Mouse (Mus musculus): ENCODE measurements around the gene Tcte1. TPM values are rescaled to one million over a fixed set of nuclear protein-coding genes. Genes with fewer than 3 reads are reported as not detected.

Gene Tcte1
- 1 to 10 TPM; 1.1 to 1.3 TPM for total RNA-seq (2021)
- long read RNA-seq, experiment 1, partial matches to known transcripts: 2 of 60 reads
- long read RNA-seq, experiment 1, other reads (novel, unspliced or antisense): 58 of 60 reads
- long read RNA-seq, experiment 2, partial matches to known transcripts: 1 of 2 reads
- long read RNA-seq, experiment 2, other reads (novel, unspliced or antisense): 1 of 2 reads

DNA sequence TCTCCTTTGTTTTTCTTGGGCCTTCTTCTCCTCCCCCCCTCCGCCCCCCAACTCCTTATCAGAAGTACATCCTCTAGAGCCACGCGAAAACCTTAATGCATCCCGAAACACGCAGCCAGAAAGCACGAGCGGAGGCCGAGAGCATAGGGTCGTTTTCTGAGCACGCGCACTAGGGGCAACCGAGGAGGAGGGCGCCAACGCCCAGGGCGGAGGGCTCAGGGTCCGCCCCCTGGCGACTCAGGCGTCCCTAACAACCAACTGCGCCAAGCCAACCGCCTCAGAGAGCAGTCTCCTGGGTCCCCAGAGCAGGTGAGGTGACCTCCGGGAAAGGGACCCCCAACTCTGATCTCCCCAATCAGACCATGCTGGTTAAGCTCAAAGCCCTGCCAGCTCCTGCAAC, at the start of gene Tcte1:
Gene Tcte1 (plus strand): TSS at position 172 of the 400 bp plus-strand sequence.
- no peak for DNase-seq (ENCODE audit: extremely low spot score in 1 of 2, low spot score in 2 of 2)
- no peak within 1 kb of the TSS for H3K4me3 ChIP-seq
- TF ChIP-seq CTCF (IDR thresholded peaks at IDR 0.05): no peak
- no peak within 1 kb of the TSS; the same call in 1 of the 2 replicates for H3K27ac ChIP-seq
- intact Hi-C loops (cut with DNase I): no loop called here

DNA sequence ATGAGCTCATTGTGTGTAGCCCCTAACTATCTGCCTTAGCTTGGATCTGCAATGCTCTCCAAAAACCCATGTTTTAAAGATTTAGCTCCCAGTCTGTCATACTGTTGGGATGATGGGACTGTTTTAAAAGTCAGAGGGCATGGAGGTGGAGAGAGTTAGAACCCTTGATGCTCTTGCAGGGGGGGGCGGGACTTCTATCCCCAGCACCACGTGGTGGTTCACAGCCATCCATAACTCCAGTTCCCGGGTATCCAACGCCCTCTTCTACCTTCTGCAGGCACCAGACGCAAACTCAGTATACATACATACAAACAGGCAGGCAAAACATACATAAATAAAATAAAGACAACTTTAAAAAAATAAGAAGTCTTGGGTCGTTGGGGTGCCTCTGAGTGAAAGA, 49.6 kb upstream of the Tcte1 start:
- DNase-seq (ENCODE audit: extremely low spot score in 1 of 2, low spot score in 2 of 2): no peak
- H3K4me3 ChIP-seq: no peak overlapping the region; the same call in 1 of the 2 replicates
- intact Hi-C loops (cut with DNase I): loop anchor here (10.0 kb wide), 1 partner anchor 151 kb away; no protein-coding TSS in a partner anchor
- TF ChIP-seq CTCF (IDR thresholded peaks at IDR 0.05): no peak
- H3K27ac ChIP-seq: peak overlapping the region; percentile 97

GRCm38 (mm10) chr17:45474146-45474545, 49.1 kb upstream of the Tcte1 start:
- TF ChIP-seq CTCF (IDR thresholded peaks at IDR 0.05): no peak
- no peak for DNase-seq (ENCODE audit: extremely low spot score in 1 of 2, low spot score in 2 of 2)
- Histone ChIP-seq H3K4me3 (peak overlapping the region; percentile 48), H3K27ac (peak overlapping the region; percentile 97)
- intact Hi-C loops (cut with DNase I): loop anchor here (10.0 kb wide), 1 partner anchor 151 kb away; no protein-coding TSS in a partner anchor

DNA sequence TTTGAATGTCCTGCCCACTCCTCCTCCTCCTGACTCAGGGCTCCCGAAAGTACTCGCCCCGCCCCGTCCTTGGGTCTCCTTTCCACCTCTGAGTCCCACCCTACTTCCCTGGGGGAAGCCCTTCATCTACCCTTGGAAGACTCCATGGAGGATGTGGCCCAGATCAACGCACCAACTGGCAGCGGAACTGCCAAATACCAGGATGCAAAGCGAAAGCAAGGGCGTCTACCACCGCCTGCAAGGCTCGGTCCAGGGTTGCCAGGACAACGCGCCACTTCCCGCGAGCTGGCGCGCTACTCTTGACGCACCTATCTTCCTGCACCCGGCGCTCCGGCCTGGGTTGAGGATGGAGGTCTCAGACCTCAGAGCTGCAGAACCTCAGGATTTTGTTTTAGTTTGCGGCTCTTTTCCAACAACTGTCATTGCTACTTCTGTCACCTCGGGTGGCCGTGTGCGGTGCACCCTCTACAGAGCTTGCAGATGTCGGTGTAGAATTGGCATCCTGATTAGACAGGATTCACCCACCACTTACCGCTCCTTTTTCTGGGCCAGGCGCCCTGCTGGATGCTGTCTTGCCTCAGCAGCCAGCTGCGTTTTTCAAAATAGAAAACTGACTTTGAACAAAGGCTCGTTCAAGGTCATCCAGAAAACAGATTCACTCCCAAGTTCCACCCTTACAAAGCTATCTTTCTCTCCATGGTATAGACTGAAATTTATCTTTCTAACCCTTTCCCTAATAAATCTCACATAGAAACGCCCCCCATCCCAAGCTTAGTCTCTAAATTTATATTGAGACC, 48.4 kb upstream of the Tcte1 start, which contains the start of gene Spats1:
Gene Spats1 (minus strand): TSS at position 747 of the 797 bp plus-strand sequence.
- intact Hi-C loops (cut with DNase I): loop anchor here (5.0 to 10.0 kb wide), 2 partner anchors 150 to 167 kb away; no protein-coding TSS in a partner anchor
- Histone ChIP-seq H3K4me3 (peak within 1 kb of the TSS; percentile 48), H3K27ac (peak within 1 kb of the TSS; percentile 97)
- TF ChIP-seq CTCF (IDR thresholded peaks at IDR 0.05): no peak; the same call in none of the 2 replicates
- peak; percentile 85 for DNase-seq (ENCODE audit: extremely low spot score in 1 of 2, low spot score in 2 of 2)

GRCm38 (mm10) chr17:45478234-45478825, 44.9 kb upstream of the Tcte1 start:
- peak; percentile 99 for TF ChIP-seq CTCF (IDR thresholded peaks at IDR 0.05)
- no peak overlapping the region for H3K27ac ChIP-seq
- no peak overlapping the region for H3K4me3 ChIP-seq
- DNase-seq (ENCODE audit: extremely low spot score in 1 of 2, low spot score in 2 of 2): peak; percentile 84 to 93
- intact Hi-C loops (cut with DNase I): loop anchor here (1.0 to 10.0 kb wide), 4 partner anchors 28 to 164 kb away; partner anchors contain the start of gene Aars2

- TF ChIP-seq CTCF (IDR thresholded peaks at IDR 0.05): peak; percentile 45
- no peak overlapping the region for H3K27ac ChIP-seq
- H3K4me3 ChIP-seq: no peak overlapping the region
- intact Hi-C loops (cut with DNase I): no loop called here
- DNase-seq (ENCODE audit: extremely low spot score in 1 of 2, low spot score in 2 of 2): no peak
Observed at GRCm38 (mm10) chr17:45480429-45480828, 42.8 kb upstream of the Tcte1 start.

DNA sequence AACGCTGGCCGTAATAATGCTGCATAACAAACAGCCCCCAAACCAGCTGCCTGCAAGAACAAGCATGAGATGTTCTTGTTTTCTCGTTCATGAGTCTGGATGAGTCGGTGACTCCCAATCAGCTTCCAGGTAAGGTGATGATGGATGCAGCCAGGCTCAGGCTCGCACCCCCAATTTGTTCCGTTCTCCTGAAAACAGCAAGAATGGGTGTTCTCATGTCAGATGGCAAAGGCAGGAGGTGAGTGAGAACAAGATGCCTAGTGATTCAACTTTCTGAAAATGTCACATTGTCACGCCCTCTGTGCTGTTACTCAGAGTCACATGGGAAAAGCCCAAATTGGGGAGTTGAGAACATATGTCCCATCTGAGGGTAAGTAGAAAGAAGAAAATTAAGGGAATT, 37.7 kb upstream of the Tcte1 start:
- TF ChIP-seq CTCF (IDR thresholded peaks at IDR 0.05): no peak
- Histone ChIP-seq H3K4me3 (no peak overlapping the region), H3K27ac (no peak overlapping the region)
- intact Hi-C loops (cut with DNase I): no loop called here
- no peak for DNase-seq (ENCODE audit: extremely low spot score in 1 of 2, low spot score in 2 of 2)

- intact Hi-C loops (cut with DNase I): no loop called here
- no peak overlapping the region for H3K27ac ChIP-seq
- TF ChIP-seq CTCF (IDR thresholded peaks at IDR 0.05): no peak
- DNase-seq (ENCODE audit: extremely low spot score in 1 of 2, low spot score in 2 of 2): no peak
- H3K4me3 ChIP-seq: no peak overlapping the region
Observed at GRCm38 (mm10) chr17:45487216-45487615, 36.0 kb upstream of the Tcte1 start.

DNA sequence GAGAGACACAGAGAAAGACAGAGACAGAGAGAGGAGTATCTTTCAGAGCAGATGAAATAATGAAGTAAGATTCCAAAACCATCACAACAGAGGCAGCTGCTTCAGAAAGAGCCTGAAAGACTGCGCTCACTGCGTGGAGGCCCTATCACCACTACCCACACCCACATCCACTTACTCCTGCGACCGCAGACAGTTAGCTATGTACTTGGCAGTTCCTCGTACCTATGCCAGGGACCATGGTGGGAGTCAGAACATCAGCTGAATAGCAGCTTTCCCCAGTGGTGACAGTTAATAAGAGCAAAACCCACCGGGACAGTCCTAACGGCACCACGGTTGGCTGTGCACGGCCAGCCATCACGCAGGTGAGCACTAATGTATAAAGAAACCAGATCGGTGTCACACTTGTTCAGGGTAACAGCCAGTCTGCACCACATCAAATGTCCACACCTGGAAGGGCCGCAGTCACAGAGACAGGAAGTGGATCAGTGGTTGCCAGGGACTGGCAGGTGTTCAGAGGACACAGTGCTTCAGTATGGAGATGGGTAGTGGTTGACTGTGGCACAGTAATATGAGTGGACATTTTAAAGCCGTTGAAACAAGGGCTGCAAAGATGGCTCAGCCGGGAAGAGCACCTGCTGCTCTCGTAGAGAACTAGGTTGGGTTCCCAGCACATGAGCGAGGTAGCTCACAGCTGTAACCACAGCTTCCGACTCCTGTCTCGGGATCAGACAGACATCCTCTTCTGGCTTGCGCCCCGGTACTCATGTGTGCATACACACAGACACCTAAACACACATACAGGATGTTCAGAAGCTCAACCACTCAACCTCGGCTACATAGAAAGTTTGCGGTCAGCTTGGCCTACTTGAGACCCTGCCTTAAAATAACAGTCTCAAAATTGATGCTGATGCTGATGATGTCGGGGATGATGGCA, 34.6 kb upstream of the Tcte1 start:
- intact Hi-C loops (cut with DNase I): no loop called here
- no peak overlapping the region for H3K4me3 ChIP-seq
- no peak for TF ChIP-seq CTCF (IDR thresholded peaks at IDR 0.05)
- no peak overlapping the region for H3K27ac ChIP-seq
- DNase-seq (ENCODE audit: extremely low spot score in 1 of 2, low spot score in 2 of 2): no peak

DNA sequence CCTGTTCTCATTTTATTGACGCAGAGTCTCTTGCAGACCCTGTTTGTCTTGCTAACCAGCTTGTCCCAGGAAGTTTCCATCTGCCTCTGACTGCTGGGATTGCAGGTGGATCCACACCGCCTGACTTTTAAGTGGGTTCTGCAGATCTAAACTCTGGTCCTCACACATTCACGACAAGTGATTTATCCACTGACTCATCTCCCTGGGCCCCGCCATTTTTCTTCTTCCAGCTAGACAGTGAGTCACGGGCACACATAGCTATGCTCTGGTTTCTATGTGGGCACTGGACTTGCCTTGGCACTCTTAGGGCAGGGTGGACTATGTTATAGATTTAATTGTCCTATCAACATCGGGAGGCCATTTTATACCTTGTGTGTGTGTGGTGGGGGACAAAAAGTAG, 33.5 kb upstream of the Tcte1 start:
- TF ChIP-seq CTCF (IDR thresholded peaks at IDR 0.05): no peak
- no peak overlapping the region for H3K27ac ChIP-seq
- no peak overlapping the region for H3K4me3 ChIP-seq
- DNase-seq (ENCODE audit: extremely low spot score in 1 of 2, low spot score in 2 of 2): no peak
- intact Hi-C loops (cut with DNase I): no loop called here

GRCm38 (mm10) chr17:45490532-45491154, 32.6 kb upstream of the Tcte1 start:
- intact Hi-C loops (cut with DNase I): no loop called here
- Histone ChIP-seq H3K27ac (no peak overlapping the region), H3K4me3 (no peak overlapping the region)
- TF ChIP-seq CTCF (IDR thresholded peaks at IDR 0.05): no peak
- DNase-seq (ENCODE audit: extremely low spot score in 1 of 2, low spot score in 2 of 2): no peak

Data from left cerebral cortex, adult 2 months (tissue).